Mouse (Mus musculus) neural tube, embryonic 12.5 days (tissue): ENCODE results near the gene Htatip2. TPM values are rescaled to one million over a fixed set of nuclear protein-coding genes. Genes with fewer than 3 reads are reported as not detected.

Experiments used
- ATAC-seq: fragments of 200-750 bp; cut with Nextera tagmentation; 2 replicates; pipeline ENCODE4 v1.8.0; 2017; ENCODE audit warnings: low read depth, mild to moderate bottlenecking, moderate TSS enrichment, moderate library complexity; ENCODE audit not compliant: low FRiP score
- H3K27ac ChIP-seq: fragments of 300-500 bp; sonication (generic); 2 replicates; pipeline ENCODE4 v1.5.1; 2016
- H3K27me3 ChIP-seq: fragments of 300-500 bp; sonication (generic); replicated peaks from 2 replicates; pipeline ENCODE4 v1.6.1; 2016; ENCODE audit warnings: mild to moderate bottlenecking
- H3K36me3 ChIP-seq: fragments of 300-500 bp; sonication (generic); 2 replicates; pipeline ENCODE4 v1.6.1; 2016; ENCODE audit warnings: mild to moderate bottlenecking
- H3K4me1 ChIP-seq: fragments of 300-500 bp; sonication (generic); 2 replicates; pipeline ENCODE4 v1.6.1; 2016
- H3K4me2 ChIP-seq: fragments of 300-500 bp; sonication (generic); replicated peaks from 2 replicates; pipeline ENCODE4 v1.6.1; 2016; ENCODE audit warnings: mild to moderate bottlenecking
- H3K4me3 ChIP-seq: fragments of 300-500 bp; sonication (generic); 2 replicates; pipeline ENCODE4 v1.5.1; 2016
- H3K9ac ChIP-seq: fragments of 300-500 bp; sonication (generic); 2 replicates; pipeline ENCODE4 v1.6.1; 2016; ENCODE audit warnings: mild to moderate bottlenecking
- H3K9me3 ChIP-seq: fragments of 300-500 bp; sonication (generic); 2 replicates; pipeline ENCODE4 v1.6.1; 2016; ENCODE audit warnings: mild to moderate bottlenecking
- WGBS: fragments of 180-500 bp; shearing (Covaris S2); methylation state at CpG from one replicate; pipeline ENCODE4 v1.1.7; 2016; 5-methylcytosine and 5-hydroxymethylcytosine counted together
- polyA plus RNA-seq: library from polyadenylated mRNA; unstranded; fragments of >200 nt; fragmentation: Nextera tagmentation; extraction: Ambion mirVana; gene quantifications from 2 replicates; pipeline ENCODE4 v1.2.1, GENCODE M21; 2016

Gene Htatip2
- polyA plus RNA-seq, 1 experiment from 2014 or later, result 4.9 TPM

GRCm38 (mm10) chr7:49764011-49764716 is 5.2 kb downstream of the Htatip2 start:
- Histone ChIP-seq H3K9ac (no peak overlapping the region), H3K27ac (no peak overlapping the region), H3K4me2 (no peak overlapping the region), H3K27me3 (peaks cover 28% of the 10 kb centered on the region), H3K4me3 (no peak overlapping the region), H3K36me3 (no peaks in the 10 kb centered on the region), H3K4me1 (peaks cover 1% of the 10 kb centered on the region; the same call in 1 of the 2 replicates), H3K9me3 (0 out of 2 replicates have a peak, but pooled peaks cover 7% of the 10 kb centered on the region)
- WGBS, result 79% methylated on average over 10 of the region's 10 CpGs
- ATAC-seq, result no peak

- no peaks in the 10 kb centered on the region for H3K36me3 ChIP-seq
- no peak overlapping the region for H3K27ac ChIP-seq
- H3K27me3 ChIP-seq, result peaks cover 8% of the 10 kb centered on the region; the same call in 1 of the 2 replicates
- no peak overlapping the region for H3K4me3 ChIP-seq
- H3K9me3 ChIP-seq, result no peaks in the 10 kb centered on the region
- no peak overlapping the region for H3K4me2 ChIP-seq
- no peak for ATAC-seq
- H3K9ac ChIP-seq, result no peak overlapping the region
- no peaks in the 10 kb centered on the region for H3K4me1 ChIP-seq
- WGBS, result 91% methylated on average over 7 of the region's 7 CpGs
Observed at GRCm38 (mm10) chr7:49766166-49766565, 7.3 kb downstream of the Htatip2 start.

GRCm38 (mm10) chr7:49768509-49768908 is 9.6 kb downstream of the Htatip2 start:
- Histone ChIP-seq H3K4me1 (no peaks in the 10 kb centered on the region), H3K27ac (no peak overlapping the region), H3K4me3 (no peak overlapping the region), H3K4me2 (no peak overlapping the region), H3K9ac (no peak overlapping the region), H3K27me3 (peaks cover 7% of the 10 kb centered on the region; the same call in 1 of the 2 replicates), H3K36me3 (no peaks in the 10 kb centered on the region), H3K9me3 (no peaks in the 10 kb centered on the region)
- WGBS, result 50% methylated on average over 9 of the region's 9 CpGs
- ATAC-seq, result no peak

GRCm38 (mm10) chr7:49774396-49774795 is 15.5 kb downstream of the Htatip2 start:
- H3K4me1 ChIP-seq, result peaks cover 4% of the 10 kb centered on the region; the same call in 1 of the 2 replicates
- ATAC-seq, result no peak
- no peak overlapping the region for H3K9ac ChIP-seq
- no peaks in the 10 kb centered on the region for H3K9me3 ChIP-seq
- no peaks in the 10 kb centered on the region for H3K36me3 ChIP-seq
- no peak overlapping the region for H3K4me2 ChIP-seq
- H3K27ac ChIP-seq, result no peak overlapping the region
- WGBS, result 96% methylated on average over 2 of the region's 2 CpGs
- no peak overlapping the region for H3K4me3 ChIP-seq
- H3K27me3 ChIP-seq, result no peaks in the 10 kb centered on the region

- 0 out of 2 replicates have a peak overlapping the region, but pooled peaks have one; percentile 70 for H3K4me2 ChIP-seq
- no peaks in the 10 kb centered on the region for H3K9me3 ChIP-seq
- ATAC-seq, result peak; percentile 14
- no peak overlapping the region for H3K9ac ChIP-seq
- H3K27me3 ChIP-seq, result no peaks in the 10 kb centered on the region
- no peak overlapping the region for H3K4me3 ChIP-seq
- peaks cover 12% of the 10 kb centered on the region; the same call in 1 of the 2 replicates for H3K4me1 ChIP-seq
- H3K27ac ChIP-seq, result no peak overlapping the region
- H3K36me3 ChIP-seq, result peaks cover 7% of the 10 kb centered on the region
- 61% methylated on average over 3 of the region's 3 CpGs for WGBS
Observed at GRCm38 (mm10) chr7:49777585-49777984, 18.7 kb downstream of the Htatip2 start.

- Histone ChIP-seq H3K27me3 (no peaks in the 10 kb centered on the region), H3K4me3 (peak within 1 kb of the TSS; percentile 71), H3K36me3 (peaks cover 7% of the 10 kb centered on the region), H3K27ac (peak within 1 kb of the TSS; percentile 8; the same call in 1 of the 2 replicates), H3K4me1 (peaks cover 12% of the 10 kb centered on the region; the same call in 1 of the 2 replicates), H3K9me3 (no peaks in the 10 kb centered on the region), H3K4me2 (peak within 1 kb of the TSS; percentile 70), H3K9ac (peak within 1 kb of the TSS; percentile 74)
- peak; percentile 95 for ATAC-seq
- WGBS, result under 1% methylated on average over 91 of the region's 92 CpGs
Observed at GRCm38 (mm10) chr7:49778114-49778901, 19.4 kb downstream of the Htatip2 start, which contains the start of gene Prmt3. TSS of gene Prmt3 (plus strand) at chr7:49778346.

GRCm38 (mm10) chr7:49778904-49779615 is 20.1 kb downstream of the Htatip2 start:
- WGBS, result 72% methylated on average over 12 of the region's 12 CpGs
- Histone ChIP-seq H3K4me3 (peak overlapping the region; percentile 71), H3K27me3 (no peaks in the 10 kb centered on the region), H3K9ac (peak overlapping the region; percentile 74; the same call in 1 of the 2 replicates), H3K4me2 (peak overlapping the region; percentile 70), H3K9me3 (no peaks in the 10 kb centered on the region), H3K36me3 (peaks cover 7% of the 10 kb centered on the region), H3K4me1 (peaks cover 12% of the 10 kb centered on the region; the same call in 1 of the 2 replicates), H3K27ac (no peak overlapping the region)
- ATAC-seq, result peak; percentile 6; the same call in 1 of the 2 replicates

GRCm38 (mm10) chr7:49783017-49783416 is 24.1 kb downstream of the Htatip2 start:
- H3K4me3 ChIP-seq, result no peak overlapping the region
- no peak overlapping the region for H3K27ac ChIP-seq
- H3K27me3 ChIP-seq, result no peaks in the 10 kb centered on the region
- peaks cover 12% of the 10 kb centered on the region; the same call in 1 of the 2 replicates for H3K4me1 ChIP-seq
- H3K9me3 ChIP-seq, result no peaks in the 10 kb centered on the region
- peaks cover 10% of the 10 kb centered on the region for H3K36me3 ChIP-seq
- no peak overlapping the region for H3K9ac ChIP-seq
- H3K4me2 ChIP-seq, result no peak overlapping the region
- ATAC-seq, result no peak
- WGBS, result 97% methylated on average over 2 of the region's 2 CpGs

DNA sequence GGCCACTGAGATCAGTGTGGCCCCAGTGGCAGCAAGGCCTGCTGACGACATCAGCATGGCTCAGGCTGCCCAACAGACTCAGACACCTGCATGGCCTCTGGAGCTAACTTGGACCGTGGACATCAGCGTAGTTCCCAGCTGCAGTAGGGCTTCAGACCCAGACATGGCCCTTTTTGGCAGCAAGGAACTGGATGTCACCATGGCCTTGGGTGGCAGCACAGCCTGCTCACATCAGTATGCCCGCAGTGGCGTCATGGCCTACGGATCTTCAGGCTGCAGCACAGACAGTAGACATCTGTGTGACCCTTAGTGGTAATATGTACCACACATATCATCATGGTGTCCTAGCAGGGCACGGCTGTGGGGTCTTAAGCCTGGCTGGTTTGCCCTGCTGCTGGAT is 26.2 kb downstream of the Htatip2 start:
- no peak overlapping the region for H3K4me2 ChIP-seq
- H3K27me3 ChIP-seq, result no peaks in the 10 kb centered on the region
- no peak overlapping the region for H3K9ac ChIP-seq
- H3K4me3 ChIP-seq, result no peak overlapping the region
- ATAC-seq, result no peak
- peaks cover 10% of the 10 kb centered on the region for H3K36me3 ChIP-seq
- H3K4me1 ChIP-seq, result 0 out of 2 replicates have a peak, but pooled peaks cover under 1% of the 10 kb centered on the region
- 94% methylated on average over 7 of the region's 7 CpGs for WGBS
- H3K27ac ChIP-seq, result no peak overlapping the region
- H3K9me3 ChIP-seq, result no peaks in the 10 kb centered on the region

DNA sequence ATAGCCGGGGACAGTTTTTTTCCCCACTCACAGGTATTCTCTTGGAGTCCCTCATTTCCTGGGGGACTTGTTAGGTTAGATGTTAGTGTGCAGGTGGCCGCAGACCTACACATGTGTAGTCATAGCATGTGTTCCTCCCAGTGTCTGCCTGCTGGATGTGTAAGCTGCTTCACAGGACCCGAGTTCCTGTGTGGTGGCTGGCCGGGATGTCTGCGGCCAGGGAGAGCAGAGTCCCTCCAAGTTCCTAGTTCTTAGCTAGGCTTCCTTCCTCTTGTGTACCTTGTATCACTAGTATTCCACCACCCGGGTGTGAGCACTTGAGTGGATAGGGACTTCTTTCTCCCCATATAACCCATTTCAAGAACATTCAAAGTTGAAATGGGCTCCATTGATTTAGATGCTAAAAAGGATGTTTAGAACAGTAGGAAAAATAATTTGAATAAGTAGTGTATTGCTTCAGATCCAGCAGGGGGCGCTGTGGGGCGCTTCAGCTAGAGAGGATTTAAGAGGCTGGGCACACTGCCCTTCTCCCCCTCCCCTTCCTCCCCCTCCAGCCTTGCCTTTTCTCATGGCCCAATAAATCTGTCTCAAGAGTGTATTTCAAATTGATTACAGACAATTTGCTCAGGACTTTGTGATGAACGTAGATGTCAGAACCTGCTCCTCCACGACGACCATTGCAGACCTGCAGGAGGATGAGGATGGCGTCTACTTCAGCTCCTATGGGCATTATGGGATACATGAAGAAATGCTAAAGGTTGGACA is 27.9 kb downstream of the Htatip2 start:
- no peak overlapping the region for H3K4me3 ChIP-seq
- WGBS, result 43% methylated on average over 12 of the region's 12 CpGs
- peak; percentile 72 for ATAC-seq
- H3K4me2 ChIP-seq, result no peak overlapping the region
- H3K9me3 ChIP-seq, result no peaks in the 10 kb centered on the region
- no peaks in the 10 kb centered on the region for H3K27me3 ChIP-seq
- H3K4me1 ChIP-seq, result no peaks in the 10 kb centered on the region
- H3K36me3 ChIP-seq, result peaks cover 12% of the 10 kb centered on the region; the same call in 1 of the 2 replicates
- H3K9ac ChIP-seq, result no peak overlapping the region
- no peak overlapping the region for H3K27ac ChIP-seq

DNA sequence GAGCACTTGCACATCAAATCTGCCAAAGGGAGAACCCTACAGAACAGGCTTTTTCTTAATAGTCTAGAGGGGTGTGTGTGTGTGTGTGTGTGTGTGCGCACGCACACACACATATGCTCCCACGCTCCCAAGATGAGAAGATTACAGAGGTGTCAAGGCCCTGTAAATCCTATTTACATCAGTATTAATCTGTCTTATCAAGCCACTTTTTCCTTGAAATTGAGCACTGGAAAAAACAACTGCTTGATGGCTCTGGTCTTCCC is 28.4 kb downstream of the Htatip2 start:
- 80% methylated on average over 3 of the region's 3 CpGs for WGBS
- H3K4me2 ChIP-seq, result no peak overlapping the region
- no peaks in the 10 kb centered on the region for H3K4me1 ChIP-seq
- H3K9me3 ChIP-seq, result no peaks in the 10 kb centered on the region
- no peak overlapping the region for H3K27ac ChIP-seq
- ATAC-seq, result peak; percentile 61; the same call in 1 of the 2 replicates
- H3K9ac ChIP-seq, result no peak overlapping the region
- peaks cover 12% of the 10 kb centered on the region; the same call in 1 of the 2 replicates for H3K36me3 ChIP-seq
- no peaks in the 10 kb centered on the region for H3K27me3 ChIP-seq
- no peak overlapping the region for H3K4me3 ChIP-seq
